Mouse (Mus musculus) cortical plate, adult 2 months (tissue): Measurements from ENCODE around the gene Scg5. TPM values are rescaled to one million over a fixed set of nuclear protein-coding genes. Genes with fewer than 3 reads are reported as not detected.
A peak's percentile ranks its signal among the peaks of the same experiment; 100 is the strongest.

Source experiments
- H3K27ac ChIP-seq: fragments of 200-500 bp; 2 replicates; pipeline ENCODE4 v1.5.1; 2012; ENCODE audit warnings: low read length, control low read depth, inconsistent platforms; ENCODE audit not compliant: insufficient read depth
- H3K4me1 ChIP-seq: fragments of 200-500 bp; 2 replicates; pipeline ENCODE4 v1.6.1; 2011; ENCODE audit warnings: low read length; ENCODE audit not compliant: control insufficient read depth, insufficient read depth
- H3K4me3 ChIP-seq: fragments of 200-500 bp; 2 replicates; pipeline ENCODE4 v1.5.1; 2011; ENCODE audit warnings: mild to moderate bottlenecking, low read length, control low read depth; ENCODE audit not compliant: insufficient read depth
- CTCF ChIP-seq: fragments of 200-500 bp; IDR thresholded peaks from 2 replicates; pipeline ENCODE4 v1.5.1; 2011; ENCODE audit warnings: mild to moderate bottlenecking, control low read depth, low read length; ENCODE audit not compliant: insufficient read depth; ENCODE audit errors: extremely low read depth
- POLR2A ChIP-seq: fragments of 200-500 bp; IDR thresholded peaks from 2 replicates; pipeline ENCODE4 v1.6.1; 2011; ENCODE audit warnings: mild to moderate bottlenecking, low read length, control low read depth; ENCODE audit not compliant: insufficient read depth; ENCODE audit errors: extremely low read depth
- polyA plus RNA-seq: library from polyadenylated mRNA; depleted of rRNA; stranded (reverse); fragments of >200 nt; gene quantifications from 2 replicates; pipeline ENCODE4 v1.2.3, GENCODE M21; 2012; rRNA removed

Gene Scg5
- polyA plus RNA-seq, 1 experiment = 394 TPM

DNA sequence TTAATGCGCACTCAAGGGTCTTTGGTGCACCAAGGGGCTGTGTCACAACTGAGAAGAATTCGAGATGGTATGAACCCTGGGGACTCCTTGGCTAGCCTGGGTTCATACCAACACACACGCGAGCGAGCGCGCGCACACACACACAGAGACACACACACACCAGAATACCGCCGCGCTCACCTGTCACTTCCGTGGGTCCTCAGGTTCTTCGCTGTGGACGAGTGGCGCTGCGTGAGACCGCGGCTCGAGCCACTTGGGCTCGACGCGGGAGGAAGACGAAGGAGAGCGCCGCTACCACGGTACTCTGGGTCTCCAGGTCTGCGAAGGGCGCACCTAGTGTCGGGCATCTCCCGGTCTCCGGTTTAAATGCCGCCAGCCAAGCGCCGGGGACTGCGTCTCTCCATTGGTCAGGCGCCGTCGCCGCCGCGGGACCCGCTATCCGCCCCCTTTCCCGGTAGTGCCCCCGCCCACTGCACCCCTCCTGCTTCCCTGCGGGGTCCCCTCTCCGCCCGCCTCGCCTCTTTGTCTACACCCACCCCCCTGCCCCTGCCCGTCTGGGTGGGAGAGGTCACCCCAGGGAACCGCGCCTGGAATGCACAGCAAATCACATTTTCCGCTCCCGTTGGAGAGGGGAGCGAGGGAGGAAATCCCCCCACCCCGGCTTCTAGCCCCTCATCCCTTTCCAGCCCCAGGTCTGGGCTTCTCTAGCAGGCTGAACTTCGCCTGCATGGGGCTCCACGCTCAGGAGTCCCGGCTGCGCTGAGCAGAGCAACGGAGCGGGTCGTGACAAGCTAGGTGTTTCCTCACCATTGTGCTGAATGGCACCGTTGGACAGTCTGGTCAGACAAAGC lies 70.4 kb downstream of the Scg5 start, which contains the start of gene Grem1:
Gene Grem1 (minus strand): TSS at position 336 of the 851 bp plus-strand sequence.
- Histone ChIP-seq H3K27ac (no peak within 1 kb of the TSS), H3K4me1 (no peaks in the 10 kb centered on the region), H3K4me3 (peak within 1 kb of the TSS; percentile 40)
- TF ChIP-seq CTCF = no peak
- TF ChIP-seq POLR2A = no peak

DNA sequence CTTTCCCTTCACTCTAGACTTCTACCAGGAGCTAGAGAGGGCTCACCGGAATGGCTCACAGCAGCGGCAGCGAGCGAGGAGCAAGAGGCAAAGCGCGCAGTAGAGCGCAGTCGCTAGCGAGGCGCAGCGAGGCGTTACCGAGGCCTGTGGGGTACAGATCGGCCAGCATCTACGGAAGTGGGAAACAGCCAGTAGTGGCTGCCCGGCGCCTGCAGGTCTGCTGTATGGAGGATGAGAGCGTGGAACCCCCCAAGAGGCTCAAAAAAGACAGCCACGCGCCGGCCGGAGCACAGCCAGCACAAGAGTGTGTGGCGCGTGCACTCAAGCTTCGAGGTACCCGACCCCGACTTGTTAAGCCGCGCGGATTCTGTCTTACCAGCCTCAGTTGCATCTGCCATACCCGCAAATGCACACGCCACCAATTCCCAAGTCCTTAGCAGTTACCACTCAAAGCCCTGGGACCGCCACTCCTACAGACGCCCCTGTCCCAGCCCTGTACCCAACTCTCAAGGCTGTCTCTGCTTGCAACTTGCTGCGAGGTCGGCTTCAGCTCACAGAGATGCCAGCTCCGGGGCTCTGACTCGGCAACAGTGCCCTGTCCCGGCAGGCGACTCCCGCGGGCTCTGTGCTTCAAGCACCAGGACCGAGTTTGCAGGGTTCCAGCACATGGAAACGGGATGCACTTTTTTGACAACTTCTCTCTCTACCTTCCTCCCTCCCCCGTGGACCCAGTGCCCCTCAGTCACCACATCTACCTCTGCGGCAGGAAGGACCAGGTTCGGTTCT lies 71.2 kb downstream of the Scg5 start:
- no peaks in the 10 kb centered on the region for H3K4me1 ChIP-seq
- peak overlapping the region; percentile 40 for H3K4me3 ChIP-seq
- TF ChIP-seq POLR2A (no peak), CTCF (no peak)
- H3K27ac ChIP-seq = no peak overlapping the region

DNA sequence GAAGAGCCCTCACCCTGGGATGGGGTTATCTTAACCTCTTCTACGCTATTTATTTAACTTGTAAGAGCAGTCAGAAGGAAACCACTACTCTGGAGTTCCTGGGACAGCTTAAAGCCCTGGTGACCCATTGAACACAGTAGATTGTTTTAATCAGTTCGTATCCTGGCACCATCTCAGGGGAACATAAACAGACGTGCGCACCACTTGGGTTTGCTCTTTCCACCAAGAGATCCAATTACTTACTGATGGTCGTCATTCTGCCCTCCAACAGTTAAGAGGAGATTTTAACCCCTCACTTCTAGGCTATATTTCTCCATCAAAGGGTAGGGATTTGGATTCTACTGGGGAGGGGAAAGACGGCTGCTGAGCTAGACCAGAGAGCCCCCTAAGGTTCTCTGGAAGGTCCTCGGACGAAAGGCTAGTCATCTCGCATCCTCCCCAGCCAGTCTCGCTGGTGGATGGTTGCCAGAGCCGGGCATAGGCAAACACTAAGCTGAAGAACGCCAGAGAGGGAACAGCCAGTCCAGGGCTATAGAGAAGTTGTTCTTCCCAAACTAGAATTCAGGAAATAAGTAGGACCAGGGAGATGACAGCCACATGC lies 71.9 kb downstream of the Scg5 start:
- no peak overlapping the region for H3K4me3 ChIP-seq
- H3K4me1 ChIP-seq = no peaks in the 10 kb centered on the region
- no peak overlapping the region for H3K27ac ChIP-seq
- TF ChIP-seq POLR2A = no peak
- TF ChIP-seq CTCF = no peak

DNA sequence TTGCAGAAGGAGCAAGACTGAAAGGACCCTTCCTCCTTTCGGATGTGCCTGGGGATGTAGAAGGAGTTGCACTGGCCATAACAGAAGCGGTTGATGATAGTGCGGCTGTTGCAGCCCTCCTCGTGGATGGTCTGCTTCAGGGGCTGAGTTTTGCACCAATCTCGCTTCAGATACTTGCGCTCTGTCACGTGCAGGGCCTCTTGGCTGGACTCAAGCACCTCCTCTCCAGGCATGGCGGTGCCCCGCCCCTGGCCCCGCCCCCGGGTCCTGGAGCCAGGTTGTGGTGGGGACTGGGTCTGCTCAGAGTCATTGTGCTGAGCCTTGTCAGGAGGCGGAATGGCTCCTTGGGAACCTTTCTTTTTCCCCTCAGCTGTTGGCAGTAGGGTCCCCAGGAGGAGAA lies 79.2 kb downstream of the Scg5 start:
- Histone ChIP-seq H3K27ac (no peak overlapping the region), H3K4me3 (no peak overlapping the region), H3K4me1 (no peaks in the 10 kb centered on the region)
- TF ChIP-seq CTCF (no peak), POLR2A (no peak)

- Histone ChIP-seq H3K4me1 (no peaks in the 10 kb centered on the region), H3K27ac (no peak overlapping the region), H3K4me3 (no peak overlapping the region)
- TF ChIP-seq POLR2A (no peak), CTCF (no peak)
Measured at GRCm38 (mm10) chr2:113749309-113749708, 79.6 kb downstream of the Scg5 start.

- no peak overlapping the region for H3K4me3 ChIP-seq
- no peak overlapping the region for H3K27ac ChIP-seq
- no peaks in the 10 kb centered on the region for H3K4me1 ChIP-seq
- TF ChIP-seq CTCF = no peak
- TF ChIP-seq POLR2A = no peak
Measured at GRCm38 (mm10) chr2:113728581-113728980, 100.3 kb downstream of the Scg5 start.

Other genes starting within 250 kb of the Scg5 start
- 0.94 and 1.3 TPM in 2 replicates for gene Grem1, start 70.5 kb downstream of the Scg5 start, polyA plus RNA-seq
- gene Arhgap11a, start 19.5 kb upstream of the Scg5 start, polyA plus RNA-seq = 1.3 and 1.8 TPM in 2 replicates
- gene Gjd2, start 184.5 kb upstream of the Scg5 start, polyA plus RNA-seq = 4.4 and 4.6 TPM in 2 replicates
- gene Actc1, start 224.4 kb upstream of the Scg5 start, polyA plus RNA-seq = 0.06 and 0.11 TPM in 2 replicates